Mouse (Mus musculus) C2C12 (cell line): ENCODE data around the gene Xlr3a.
"Not testable (repeated sequence)": the region's sequence is repeated elsewhere in the genome, so short reads cannot be mapped to it uniquely, and the experiment has no call there.

Experiments used
- CTCF ChIP-seq: IDR thresholded peaks from one replicate; pipeline ENCODE4 v1.5.1; 2011; ENCODE audit not compliant: control insufficient read depth, insufficient read depth, insufficient read length
- MAX ChIP-seq: IDR thresholded peaks from one replicate; pipeline ENCODE4 v1.6.1; 2011; ENCODE audit warnings: mild to moderate bottlenecking, control low read depth

- TF ChIP-seq CTCF, MAX: not testable (repeated sequence)
Measured at GRCm38 (mm10) chrX:73082267-73083055, 14.4 kb downstream of the Xlr3a start, which contains the start of gene Xlr4a.
